Mouse (Mus musculus) MEL (cell line): ENCODE results near the gene Heatr6. TPM values are rescaled to one million over a fixed set of nuclear protein-coding genes. Genes with fewer than 3 reads are reported as not detected.

ENCODE experiments used
- DNase-seq: peaks from one replicate; pipeline ENCODE4 v3.0.0; 2011; ENCODE audit warnings: low read depth, low spot score
- H3K27ac ChIP-seq: 2 replicates; pipeline ENCODE4 v1.5.1; 2012; ENCODE audit warnings: low read depth, mild to moderate bottlenecking, control low read depth, low read length, moderate library complexity; ENCODE audit not compliant: control insufficient read depth
- H3K27me3 ChIP-seq, 2 experiments: fragments of 150-350 bp in 1 of 2; sonication (generic) in 1 of 2; 2 replicates each; pipeline ENCODE4 v1.6.1; 2012; ENCODE audit warnings: low read length in 2 of 2, mild to moderate bottlenecking in 2 of 2, improper control_type of control experiment in 1 of 2, moderate library complexity in 1 of 2; ENCODE audit not compliant: insufficient read depth in 2 of 2, control insufficient read depth in 1 of 2
- H3K36me3 ChIP-seq, 2 experiments: 2 replicates each; pipeline ENCODE4 v1.6.1; 2012 to 2014; ENCODE audit warnings: low read length in 2 of 2, improper control_type of control experiment in 1 of 2, inconsistent platforms in 1 of 2, mild to moderate bottlenecking in 1 of 2; ENCODE audit not compliant: insufficient read depth in 2 of 2, control insufficient read depth in 1 of 2
- H3K4me1 ChIP-seq, 2 experiments: fragments of 150-350 bp in 1 of 2; sonication (generic) in 1 of 2; 2 replicates each; pipeline ENCODE4 v1.6.1; 2012; ENCODE audit warnings: low read length in 2 of 2, improper control_type of control experiment in 1 of 2, mild to moderate bottlenecking in 1 of 2; ENCODE audit not compliant: insufficient read depth in 2 of 2, control insufficient read depth in 1 of 2
- H3K4me3 ChIP-seq, 2 experiments: fragments of 150-350 bp in 1 of 2; sonication (generic) in 1 of 2; 2 replicates each; pipeline ENCODE4 v1.5.1; 2012; ENCODE audit warnings: low read depth in 2 of 2, low read length in 2 of 2, mild to moderate bottlenecking in 2 of 2, moderate library complexity in 2 of 2, control low read depth in 1 of 2, improper control_type of control experiment in 1 of 2; ENCODE audit not compliant: control insufficient read depth in 1 of 2, insufficient read depth in 1 of 2
- H3K79me2 ChIP-seq: 2 replicates; pipeline ENCODE4 v1.6.1; 2012; ENCODE audit warnings: mild to moderate bottlenecking, low read length, moderate library complexity; ENCODE audit not compliant: control insufficient read depth, poor library complexity, insufficient read depth
- H3K9ac ChIP-seq: 2 replicates; pipeline ENCODE4 v1.6.1; 2012; ENCODE audit warnings: low read depth, mild to moderate bottlenecking, control low read depth, low read length, moderate library complexity; ENCODE audit not compliant: control insufficient read depth, poor library complexity, severe bottlenecking
- H3K9me3 ChIP-seq: fragments of 150-350 bp; sonication (generic); replicated peaks from 2 replicates; pipeline ENCODE4 v1.6.1; 2012; ENCODE audit warnings: mild to moderate bottlenecking, low read length, improper control_type of control experiment, moderate library complexity; ENCODE audit not compliant: insufficient read depth
- CHD2 ChIP-seq: IDR thresholded peaks from 2 replicates; pipeline ENCODE4 v1.6.1; 2011; ENCODE audit warnings: low read length, improper control_type of control experiment
- E2F4 ChIP-seq: IDR thresholded peaks from 2 replicates; pipeline ENCODE4 v1.6.1; 2011; ENCODE audit warnings: low read depth, low read length, improper control_type of control experiment, borderline replicate concordance
- ELF1 ChIP-seq: IDR thresholded peaks from 2 replicates; pipeline ENCODE4 v1.6.1; 2014; ENCODE audit warnings: low read depth, mild to moderate bottlenecking, inconsistent platforms, low read length, improper control_type of control experiment, moderate library complexity
- ETS1 ChIP-seq: IDR thresholded peaks from 2 replicates; pipeline ENCODE4 v1.6.1; 2012; ENCODE audit warnings: low read depth, mild to moderate bottlenecking, inconsistent platforms, low read length, improper control_type of control experiment, moderate library complexity
- GABPA ChIP-seq: IDR thresholded peaks from 2 replicates; pipeline ENCODE4 v1.6.1; 2012; ENCODE audit warnings: low read depth, mild to moderate bottlenecking, inconsistent platforms, low read length, improper control_type of control experiment, moderate library complexity
- GATA1 ChIP-seq: IDR thresholded peaks from 2 replicates; pipeline ENCODE4 v1.6.1; 2011; ENCODE audit warnings: low read depth, low read length, improper control_type of control experiment
- HCFC1 ChIP-seq: IDR thresholded peaks from 2 replicates; pipeline ENCODE4 v1.6.1; 2012; ENCODE audit warnings: low read depth, mild to moderate bottlenecking, inconsistent platforms, low read length, improper control_type of control experiment, moderate library complexity
- MAX ChIP-seq: IDR thresholded peaks from 2 replicates; pipeline ENCODE4 v1.6.1; 2011; ENCODE audit warnings: low read length, improper control_type of control experiment
- MAZ ChIP-seq: IDR thresholded peaks from 2 replicates; pipeline ENCODE4 v1.6.1; 2012; ENCODE audit warnings: low read depth, mild to moderate bottlenecking, inconsistent platforms, low read length, improper control_type of control experiment
- MEF2A ChIP-seq: IDR thresholded peaks from 2 replicates; pipeline ENCODE4 v1.6.1; 2014; ENCODE audit warnings: low read depth, mild to moderate bottlenecking, inconsistent platforms, low read length, improper control_type of control experiment; ENCODE audit not compliant: poor library complexity, insufficient replicate concordance, severe bottlenecking; ENCODE audit errors: extremely low read depth
- MYC ChIP-seq: IDR thresholded peaks from 2 replicates; pipeline ENCODE4 v1.6.1; 2011; ENCODE audit warnings: low read depth, mild to moderate bottlenecking, low read length, improper control_type of control experiment, moderate library complexity
- NRF1 ChIP-seq: IDR thresholded peaks from 2 replicates; pipeline ENCODE4 v1.6.1; 2014; ENCODE audit warnings: low read depth, mild to moderate bottlenecking, inconsistent platforms, low read length, improper control_type of control experiment, moderate library complexity; ENCODE audit not compliant: poor library complexity, insufficient read depth, severe bottlenecking
- POLR2AphosphoS5 ChIP-seq: IDR thresholded peaks from 2 replicates; pipeline ENCODE4 v1.6.1; 2012; ENCODE audit warnings: low read depth, borderline replicate concordance, mild to moderate bottlenecking, inconsistent platforms, low read length, moderate library complexity, mixed read lengths
- RAD21 ChIP-seq: IDR thresholded peaks from 2 replicates; pipeline ENCODE4 v1.6.1; 2011; ENCODE audit warnings: mild to moderate bottlenecking, low read depth, low read length, improper control_type of control experiment
- SIN3A ChIP-seq: IDR thresholded peaks from 2 replicates; pipeline ENCODE4 v1.6.1; 2012; ENCODE audit warnings: low read length, improper control_type of control experiment, inconsistent platforms
- SMC3 ChIP-seq: IDR thresholded peaks from 2 replicates; pipeline ENCODE4 v1.6.1; 2011; ENCODE audit warnings: low read depth, low read length, improper control_type of control experiment
- TBP ChIP-seq: IDR thresholded peaks from 2 replicates; pipeline ENCODE4 v1.8.0; 2011; ENCODE audit warnings: low read depth, low read length, improper control_type of control experiment
- USF2 ChIP-seq, 2 experiments: IDR thresholded peaks; 2 replicates each; pipeline ENCODE4 v1.6.1; 2011 to 2012; ENCODE audit warnings: improper control_type of control experiment in 2 of 2, low read length in 2 of 2, borderline replicate concordance in 1 of 2, inconsistent platforms in 1 of 2, low read depth in 1 of 2, mild to moderate bottlenecking in 1 of 2; ENCODE audit not compliant: insufficient read depth in 1 of 2
- ZC3H11A ChIP-seq: IDR thresholded peaks from 2 replicates; pipeline ENCODE4 v1.6.1; 2012; ENCODE audit warnings: low read depth, mild to moderate bottlenecking, inconsistent platforms, low read length, improper control_type of control experiment
- ZMIZ1 ChIP-seq: IDR thresholded peaks from 2 replicates; pipeline ENCODE4 v1.6.1; 2012; ENCODE audit warnings: low read depth, mild to moderate bottlenecking, inconsistent platforms, low read length, improper control_type of control experiment, moderate library complexity
- ZNF384 ChIP-seq: IDR thresholded peaks from 2 replicates; pipeline ENCODE4 v1.6.1; 2012; ENCODE audit warnings: low read depth, mild to moderate bottlenecking, inconsistent platforms, low read length, improper control_type of control experiment
- polyA plus RNA-seq, 2 experiments: library from polyadenylated mRNA; stranded (reverse) in 1 of 2; unstranded in 1 of 2; fragments of >175 nt in 1 of 2; fragments of >200 nt in 1 of 2; gene quantifications; 2 replicates each; pipeline versions ENCODE4 v1.2.1 to v1.2.4; 2012; ENCODE audit warnings: low replicate concordance in 2 of 2, low read depth in 1 of 2; ENCODE audit not compliant: insufficient read length in 2 of 2, insufficient read depth in 1 of 2, missing spikeins in 1 of 2
- total RNA-seq: library from RNA; depleted of rRNA; stranded (reverse); fragments of 300-350 nt; gene quantifications from 2 replicates; pipeline ENCODE4 v1.2.3, GENCODE M21; 2012

Gene Heatr6
- total and polyA plus RNA-seq, 3 experiments = 17.3 to 21.2 TPM; not detected in 1

GRCm38 (mm10) chr11:83773691-83774090, 20.2 kb downstream of the Heatr6 start:
- peaks cover 5 to 11% of the 10 kb centered on the region in 2 experiments; a peak in 3 of 4 replicates for H3K36me3 ChIP-seq
- no peak for DNase-seq

GRCm38 (mm10) chr11:83774324-83774723, 20.8 kb downstream of the Heatr6 start:
- H3K27me3 ChIP-seq = no peaks in the 10 kb centered on the region
- no peaks in the 10 kb centered on the region for H3K9me3 ChIP-seq
- no peak overlapping the region for H3K4me3 ChIP-seq
- H3K9ac ChIP-seq = no peak overlapping the region
- no peaks in the 10 kb centered on the region for H3K79me2 ChIP-seq
- H3K4me1 ChIP-seq = peaks cover 2 to 6% of the 10 kb centered on the region in 2 experiments; a peak in 2 of 4 replicates
- DNase-seq = no peak
- TF ChIP-seq ZMIZ1 = no peak
- TF ChIP-seq CHD2 = no peak
- no peak for TF ChIP-seq TBP
- TF ChIP-seq GATA1 = no peak
- TF ChIP-seq NRF1 = no peak
- no peak for TF ChIP-seq SMC3
- TF ChIP-seq MAZ = no peak
- TF ChIP-seq ZC3H11A = no peak
- no peak for TF ChIP-seq MYC
- TF ChIP-seq MEF2A = no peak
- TF ChIP-seq RAD21 = no peak
- TF ChIP-seq MAX = no peak
- no peak for TF ChIP-seq USF2 (IDR thresholded peaks at IDR 0.05; ENCODE audit: borderline replicate concordance in 1 of 2, insufficient read depth in 1 of 2, low read depth in 1 of 2, low read length in 2 of 2)
- TF ChIP-seq GABPA = no peak
- TF ChIP-seq POLR2AphosphoS5 = no peak
- no peak for TF ChIP-seq E2F4
- no peak for TF ChIP-seq ELF1
- TF ChIP-seq SIN3A = no peak
- TF ChIP-seq HCFC1 = no peak
- TF ChIP-seq ETS1 = no peak
- H3K36me3 ChIP-seq = peaks cover 5 to 16% of the 10 kb centered on the region in 2 experiments; a peak in 3 of 4 replicates
- H3K27ac ChIP-seq = no peak overlapping the region

More at GRCm38 (mm10) chr11:83773691-83774090, 20.2 kb downstream of the Heatr6 start:
- Histone ChIP-seq H3K79me2 (no peaks in the 10 kb centered on the region), H3K9me3 (no peaks in the 10 kb centered on the region), H3K4me1 (peaks cover 2 to 6% of the 10 kb centered on the region in 2 experiments; a peak in 2 of 4 replicates), H3K4me3 (no peak overlapping the region), H3K9ac (no peak overlapping the region), H3K27ac (no peak overlapping the region), H3K27me3 (no peaks in the 10 kb centered on the region)
- no peak for TF ChIP-seq ZNF384
